Mouse (Mus musculus): Measurements from ENCODE around the gene Sec14l1. TPM values are rescaled to one million over a fixed set of nuclear protein-coding genes. Genes with fewer than 3 reads are reported as not detected.
A peak's percentile ranks its signal among the peaks of the same experiment; 100 is the strongest.
"Not testable (repeated sequence)": the region's sequence is repeated elsewhere in the genome, so short reads cannot be mapped to it uniquely, and the experiment has no call there.

The Sec14l1 gene
- total RNA-seq (2021): 100 to 1,000 TPM; 132 to 163 TPM
- long read RNA-seq, experiment 1, full-length matches to known transcripts: 52 of 96 reads
- long read RNA-seq, experiment 1, partial matches to known transcripts: 22 of 96 reads
- long read RNA-seq, experiment 1, other reads (novel, unspliced or antisense): 22 of 96 reads
- long read RNA-seq, experiment 2, full-length matches to known transcripts: 10 of 30 reads
- long read RNA-seq, experiment 2, partial matches to known transcripts: 16 of 30 reads
- long read RNA-seq, experiment 2, other reads (novel, unspliced or antisense): 4 of 30 reads

DNA sequence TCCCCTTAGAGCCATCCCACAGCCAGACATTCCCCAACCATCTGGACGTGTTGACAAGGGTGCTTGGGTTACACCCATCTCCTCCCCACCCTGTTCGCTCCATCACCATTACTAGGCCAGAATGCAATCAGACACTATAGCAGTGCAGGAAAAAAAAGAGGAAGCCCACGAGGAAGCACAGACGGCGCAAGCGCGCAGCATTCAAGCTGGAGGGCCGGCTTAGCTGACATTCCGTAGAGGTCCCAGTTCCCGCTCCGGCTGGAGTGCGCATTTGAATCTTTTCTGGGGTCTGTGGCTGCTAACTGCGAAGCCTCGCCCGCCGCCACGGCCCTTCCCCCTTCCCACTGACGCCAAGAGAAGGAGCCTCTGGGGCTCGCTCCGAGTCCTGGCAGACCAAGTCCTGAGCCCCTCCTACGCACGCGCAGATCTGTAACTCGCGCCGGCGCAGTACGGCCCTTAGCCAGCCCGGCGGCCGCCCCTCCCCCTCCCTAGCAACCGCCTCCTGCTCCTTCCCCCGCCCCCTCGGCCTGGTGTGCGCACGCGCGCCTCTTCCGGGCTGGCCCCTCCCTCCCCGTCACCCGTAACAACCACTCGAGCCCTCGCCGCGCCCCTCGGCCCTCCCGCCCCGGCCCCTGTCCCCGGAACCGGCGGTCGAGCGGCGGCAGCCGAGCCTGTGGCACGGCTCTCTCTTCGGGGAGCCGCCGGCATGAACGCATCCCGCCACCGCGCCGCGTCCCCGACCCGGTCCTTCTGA, at the start of gene Sec14l1:
Gene Sec14l1 (plus strand): TSS at position 577 of the 754 bp plus-strand sequence.
- DNase-seq: peak; percentile 99 to 100

DNA sequence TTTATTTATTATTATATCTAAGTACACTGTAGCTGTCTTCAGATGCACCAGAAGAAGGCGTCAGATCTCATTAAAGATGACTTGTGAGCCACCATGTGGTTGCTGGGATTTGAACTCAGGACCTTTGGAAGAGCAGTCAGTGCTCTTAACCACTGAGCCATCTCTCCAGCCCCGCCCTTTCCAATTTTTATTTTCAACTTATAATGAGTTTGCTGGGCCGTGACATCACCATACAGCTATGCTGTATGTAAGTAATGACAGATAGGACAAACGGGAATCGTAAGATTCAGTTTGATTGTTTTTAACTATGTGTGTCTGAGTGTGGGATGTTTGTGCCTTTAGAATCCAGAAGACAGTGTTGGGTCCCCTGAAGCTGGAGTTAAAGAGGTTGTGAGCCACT, 49.4 kb upstream of the Sec14l1 start:
- not testable (repeated sequence) for DNase-seq

- DNase-seq: no peak
Observed at GRCm38 (mm10) chr11:117066738-117067137, 48.2 kb upstream of the Sec14l1 start.

GRCm38 (mm10) chr11:117068332-117068731, 46.6 kb upstream of the Sec14l1 start:
- DNase-seq: no peak

DNA sequence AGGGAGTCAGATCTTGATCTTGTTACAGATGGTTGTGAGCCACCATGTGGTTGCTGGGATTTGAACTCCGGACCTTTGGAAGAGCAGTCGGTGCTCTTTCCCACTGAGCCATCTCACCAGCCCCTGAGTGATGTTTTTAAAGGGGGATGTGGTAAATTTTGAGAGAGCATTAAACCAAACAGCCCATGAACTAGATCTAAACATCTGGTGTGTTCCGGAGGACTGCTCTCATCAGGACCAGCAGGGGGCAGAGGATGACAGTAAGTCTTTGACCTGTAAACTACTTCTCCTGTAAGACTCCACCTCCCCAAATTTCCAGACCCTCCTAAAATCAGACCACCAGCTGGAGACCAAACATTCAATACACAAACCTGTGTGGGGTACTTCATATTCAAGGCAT, 45.9 kb upstream of the Sec14l1 start:
- no peak for DNase-seq

GRCm38 (mm10) chr11:117070711-117071110, 44.3 kb upstream of the Sec14l1 start:
- DNase-seq: no peak

- DNase-seq: peak; percentile 85 to 90
Observed at GRCm38 (mm10) chr11:117072128-117072527, 42.8 kb upstream of the Sec14l1 start.

DNA sequence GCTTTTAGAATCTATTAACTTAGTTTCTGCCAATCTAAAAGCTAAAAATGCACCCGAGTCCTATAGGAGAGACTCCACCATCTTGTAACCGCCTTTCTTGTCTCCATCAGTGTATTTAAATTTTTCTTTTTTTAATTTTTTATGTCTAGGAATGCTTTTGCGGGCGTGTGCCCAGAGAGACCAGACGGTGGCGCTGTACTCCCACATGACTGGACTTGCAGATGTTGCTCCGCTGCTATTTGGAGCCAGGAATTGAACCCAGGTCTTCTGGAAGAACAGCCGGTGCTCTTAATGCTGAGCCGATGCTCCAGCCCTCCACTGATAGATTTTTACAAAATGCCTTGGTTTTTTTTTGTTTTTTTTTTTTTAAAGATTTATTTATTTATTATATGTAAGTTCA, 41.5 kb upstream of the Sec14l1 start:
- no peak for DNase-seq

GRCm38 (mm10) chr11:117076576-117077196, 38.3 kb upstream of the Sec14l1 start:
- DNase-seq: peak; percentile 89 to 91

- DNase-seq: no peak
Observed at GRCm38 (mm10) chr11:117077227-117077626, 37.7 kb upstream of the Sec14l1 start.

- DNase-seq: no peak
Observed at GRCm38 (mm10) chr11:117077902-117078301, 37.1 kb upstream of the Sec14l1 start.

DNA sequence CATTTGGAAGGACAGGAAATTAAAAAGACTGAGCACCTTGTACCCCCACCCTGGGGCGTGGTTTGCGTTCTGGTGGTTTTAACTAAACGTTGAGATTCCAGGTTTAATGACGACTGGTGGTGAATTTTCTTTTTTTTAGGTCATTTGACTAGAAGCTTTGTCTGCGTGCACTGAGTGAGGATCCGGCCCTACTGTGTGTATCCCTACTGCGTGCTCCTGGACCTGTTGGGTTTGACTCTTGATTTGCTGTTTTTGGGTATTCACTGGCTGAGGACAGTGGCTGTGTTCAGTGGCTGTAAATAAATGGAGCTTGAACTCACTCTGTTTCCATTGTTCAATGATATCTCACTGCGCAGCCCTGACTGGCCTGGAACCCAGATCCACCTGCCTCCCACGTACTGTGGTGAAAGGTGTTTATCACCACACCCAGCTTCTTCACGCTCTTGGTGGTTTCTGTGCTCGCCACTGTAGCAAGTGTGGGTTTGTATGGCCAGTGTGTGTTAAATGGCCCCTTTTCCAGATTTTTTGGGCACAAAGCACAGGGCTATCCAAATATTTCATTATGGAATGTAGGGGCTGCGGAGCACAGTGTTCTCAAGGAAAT, 36.2 kb upstream of the Sec14l1 start:
- no peak for DNase-seq

- no peak for DNase-seq
Observed at GRCm38 (mm10) chr11:117079651-117080190, 35.2 kb upstream of the Sec14l1 start.

DNA sequence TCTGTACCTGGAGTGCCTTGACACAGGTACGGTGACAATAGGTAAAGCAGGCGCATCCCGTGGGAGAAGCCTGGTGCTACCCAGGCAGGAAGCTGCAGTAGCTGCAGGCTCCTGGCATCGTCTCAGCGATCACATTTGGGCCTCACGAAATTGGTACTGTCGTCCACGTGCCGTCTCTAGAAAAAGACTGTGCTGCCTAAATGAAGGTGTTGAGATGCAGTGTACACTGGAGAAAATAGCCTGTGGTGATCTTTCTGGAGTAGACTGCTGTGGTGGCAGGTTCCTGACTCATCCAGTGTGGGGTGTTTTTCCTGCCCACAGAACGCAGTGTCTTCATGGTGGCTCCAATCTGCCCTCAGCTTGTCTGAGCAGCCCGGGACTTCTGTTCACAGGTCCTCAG, 34.8 kb upstream of the Sec14l1 start:
- no peak for DNase-seq

DNA sequence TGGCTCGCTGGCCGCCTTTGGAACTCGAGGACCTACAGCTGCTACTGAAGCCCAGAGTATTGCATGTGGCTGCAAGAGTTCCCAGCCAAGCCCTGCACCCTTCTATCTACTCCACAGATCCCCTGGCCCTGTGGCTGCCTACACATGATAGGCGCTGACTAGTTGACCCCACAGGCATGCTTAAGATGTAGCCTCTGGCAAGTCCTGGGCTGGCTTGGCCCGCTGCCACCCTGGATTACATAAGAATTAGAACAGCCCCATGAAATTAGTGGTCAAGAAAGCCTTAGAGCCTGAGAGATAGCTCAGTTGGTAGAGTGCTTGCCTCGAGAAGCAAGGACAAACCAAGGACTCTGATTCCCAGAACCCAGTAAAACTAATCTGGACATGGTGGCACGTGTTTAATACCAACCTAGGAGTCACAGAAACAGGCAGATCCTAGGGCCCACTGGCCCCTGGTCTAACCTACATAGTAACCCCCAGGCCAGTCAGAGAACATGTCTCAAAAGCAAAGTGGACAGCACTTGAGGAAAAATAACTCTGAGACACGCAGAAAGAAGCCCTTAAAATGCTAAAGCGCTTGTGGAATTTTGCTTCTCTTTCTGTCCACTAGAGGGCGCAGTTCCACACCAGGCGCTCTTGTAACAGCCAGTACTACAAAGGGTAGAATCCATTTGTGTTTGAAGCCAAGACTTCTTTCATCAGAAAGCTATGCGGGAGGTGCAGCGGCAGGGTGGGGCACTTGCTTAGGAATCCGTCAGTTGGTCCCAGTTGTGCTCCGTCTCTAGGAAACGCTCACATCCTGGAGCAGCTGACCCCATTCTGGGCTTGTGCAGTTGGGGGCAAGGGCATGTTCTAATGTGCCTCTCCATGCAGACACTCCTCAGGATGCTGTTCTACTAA, 33.6 kb upstream of the Sec14l1 start:
- peak; percentile 81 to 83 for DNase-seq

DNA sequence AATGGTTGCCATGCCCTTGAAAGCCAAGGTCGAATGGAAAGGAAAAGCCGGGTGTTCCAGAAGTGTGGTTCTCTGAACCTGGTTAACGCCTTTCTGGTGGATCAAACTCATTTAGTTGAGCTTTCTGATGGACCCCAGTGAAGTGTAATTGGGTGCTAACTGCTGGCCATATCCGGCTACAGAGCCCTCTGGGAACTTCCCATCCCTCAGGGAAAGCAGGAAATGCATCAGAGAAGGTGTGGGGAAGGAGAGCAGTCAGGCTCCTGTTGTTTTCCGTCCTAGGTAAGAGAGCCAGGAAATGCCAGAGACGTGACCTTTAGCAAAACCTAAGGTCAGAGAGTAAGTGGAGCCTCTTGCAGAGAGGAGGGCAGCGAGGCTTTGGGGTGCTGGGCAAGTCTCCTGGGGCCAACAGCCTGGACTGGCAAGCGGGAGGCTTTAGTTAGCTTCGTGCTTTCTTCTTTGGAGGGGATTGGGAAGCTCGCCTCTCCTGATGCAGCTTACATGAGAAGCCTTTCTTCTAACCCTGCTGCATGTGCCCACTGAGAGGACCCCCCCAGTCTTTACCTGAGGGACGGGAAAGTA, 32.5 kb upstream of the Sec14l1 start:
- DNase-seq: peak in 1 of 2 experiments; percentile 52

- DNase-seq: peak; percentile 74 to 77
Observed at GRCm38 (mm10) chr11:117083052-117083881, 31.7 kb upstream of the Sec14l1 start.

GRCm38 (mm10) chr11:117083882-117084260, 31.1 kb upstream of the Sec14l1 start:
- not testable (repeated sequence) for DNase-seq

DNA sequence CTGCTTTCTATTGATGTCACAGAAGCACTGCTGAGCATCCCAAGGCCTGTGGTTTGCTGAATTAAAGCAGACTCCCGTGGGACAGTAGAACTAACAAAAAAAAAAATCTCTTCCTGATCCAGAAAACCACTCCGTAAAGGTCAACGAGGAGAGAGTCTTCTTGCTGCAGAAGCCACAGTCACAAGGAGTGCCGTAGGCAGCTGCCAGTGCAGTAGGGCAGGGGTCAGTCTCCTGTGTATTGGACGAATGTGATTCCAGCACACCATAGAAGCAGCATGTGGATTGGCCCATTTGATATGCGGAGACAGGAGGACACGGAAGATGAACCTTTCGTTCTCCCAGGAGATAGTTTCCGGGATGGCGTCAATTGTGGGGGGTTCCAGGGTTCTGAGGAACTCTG, 28.8 kb upstream of the Sec14l1 start:
- DNase-seq: no peak

Data from adrenal gland, postnatal 36 days (tissue).